Mouse (Mus musculus): ENCODE data around the gene Hcfc2. TPM values are rescaled to one million over a fixed set of nuclear protein-coding genes. Genes with fewer than 3 reads are reported as not detected.
A peak's percentile ranks its signal among the peaks of the same experiment; 100 is the strongest.

Hcfc2 gene
- polyA plus RNA-seq, 1 experiment from 2014 or later, result 42.6 TPM

- WGBS, result 75% methylated on average over 4 of the region's 4 CpGs
- Histone ChIP-seq H3K9ac (replicated peaks; ENCODE audit: low read length) (no peak overlapping the region), H3K27ac (replicated peaks; ENCODE audit: low read depth, low read length) (no peak overlapping the region), H3K4me2 (ENCODE audit: low read length) (no peak overlapping the region), H3K27me3 (ENCODE audit: control insufficient read depth, insufficient read depth, low read length) (no peaks in the 10 kb centered on the region), H3K36me3 (ENCODE audit: control insufficient read depth, insufficient read depth, low read length) (peaks cover 5% of the 10 kb centered on the region; the same call in 1 of the 2 replicates), H3K4me1 (ENCODE audit: control insufficient read depth, insufficient read depth, low read length) (peaks cover 12% of the 10 kb centered on the region), H3K4me3 (replicated peaks; ENCODE audit: low read depth, low read length) (no peak overlapping the region), H3K9me3 (ENCODE audit: control insufficient read depth, low read length) (no peaks in the 10 kb centered on the region)
- DNase-seq, result no peak
- no peak for ATAC-seq (ENCODE audit: low FRiP score, low TSS enrichment)
Measured at GRCm38 (mm10) chr10:82696453-82697079, 606 bp downstream of the Hcfc2 start.

GRCm38 (mm10) chr10:82697305-82697898, 1.4 kb downstream of the Hcfc2 start:
- H3K4me2 ChIP-seq (ENCODE audit: low read length), result no peak overlapping the region
- no peak overlapping the region for H3K27ac ChIP-seq (replicated peaks; ENCODE audit: low read depth, low read length)
- no peak overlapping the region for H3K4me3 ChIP-seq (replicated peaks; ENCODE audit: low read depth, low read length)
- ATAC-seq (ENCODE audit: low FRiP score, low TSS enrichment), result no peak
- peaks cover 12% of the 10 kb centered on the region for H3K4me1 ChIP-seq (ENCODE audit: control insufficient read depth, insufficient read depth, low read length)
- WGBS, result 87% methylated on average over 3 of the region's 3 CpGs
- no peak for DNase-seq
- H3K9ac ChIP-seq (replicated peaks; ENCODE audit: low read length), result no peak overlapping the region
- no peaks in the 10 kb centered on the region for H3K27me3 ChIP-seq (ENCODE audit: control insufficient read depth, insufficient read depth, low read length)
- H3K9me3 ChIP-seq (ENCODE audit: control insufficient read depth, low read length), result no peaks in the 10 kb centered on the region
- peaks cover 8% of the 10 kb centered on the region for H3K36me3 ChIP-seq (ENCODE audit: control insufficient read depth, insufficient read depth, low read length)

- under 1% methylated on average over 42 of the region's 42 CpGs for WGBS
- H3K27me3 ChIP-seq (ENCODE audit: control insufficient read depth, insufficient read depth, low read length), result no peaks in the 10 kb centered on the region
- H3K36me3 ChIP-seq (ENCODE audit: control insufficient read depth, insufficient read depth, low read length), result peaks cover 11% of the 10 kb centered on the region
Measured at GRCm38 (mm10) chr10:82698712-82699261, 2.8 kb downstream of the Hcfc2 start.

GRCm38 (mm10) chr10:82699296-82699941, 3.5 kb downstream of the Hcfc2 start:
- H3K27me3 ChIP-seq (ENCODE audit: control insufficient read depth, insufficient read depth, low read length), result no peaks in the 10 kb centered on the region
- H3K9ac ChIP-seq (replicated peaks; ENCODE audit: low read length), result peak overlapping the region; percentile 86
- peak overlapping the region; percentile 83 for H3K4me2 ChIP-seq (ENCODE audit: low read length)
- peaks cover 14% of the 10 kb centered on the region for H3K36me3 ChIP-seq (ENCODE audit: control insufficient read depth, insufficient read depth, low read length)
- peak overlapping the region; percentile 87 for H3K27ac ChIP-seq (replicated peaks; ENCODE audit: low read depth, low read length)
- peak overlapping the region; percentile 89 for H3K4me3 ChIP-seq (replicated peaks; ENCODE audit: low read depth, low read length)
- ATAC-seq (ENCODE audit: low FRiP score, low TSS enrichment) (peak; percentile 86), DNase-seq (peak; percentile 49)
- peaks cover 12% of the 10 kb centered on the region for H3K4me1 ChIP-seq (ENCODE audit: control insufficient read depth, insufficient read depth, low read length)
- H3K9me3 ChIP-seq (ENCODE audit: control insufficient read depth, low read length), result no peaks in the 10 kb centered on the region
- WGBS, result under 1% methylated on average over 59 of the region's 59 CpGs

More at GRCm38 (mm10) chr10:82698712-82699261, 2.8 kb downstream of the Hcfc2 start:
- Histone ChIP-seq H3K4me1 (ENCODE audit: control insufficient read depth, insufficient read depth, low read length) (peaks cover 12% of the 10 kb centered on the region), H3K4me2 (ENCODE audit: low read length) (peak overlapping the region; percentile 83), H3K27ac (replicated peaks; ENCODE audit: low read depth, low read length) (peak overlapping the region; percentile 87), H3K9me3 (ENCODE audit: control insufficient read depth, low read length) (no peaks in the 10 kb centered on the region), H3K9ac (replicated peaks; ENCODE audit: low read length) (peak overlapping the region; percentile 86), H3K4me3 (replicated peaks; ENCODE audit: low read depth, low read length) (peak overlapping the region; percentile 89)
- DNase-seq (peak; percentile 96), ATAC-seq (ENCODE audit: low FRiP score, low TSS enrichment) (peak; percentile 95)

- no peaks in the 10 kb centered on the region for H3K9me3 ChIP-seq (ENCODE audit: control insufficient read depth, low read length)
- 71% methylated on average over 8 of the region's 8 CpGs for WGBS
- H3K4me1 ChIP-seq (ENCODE audit: control insufficient read depth, insufficient read depth, low read length), result no peaks in the 10 kb centered on the region
- no peaks in the 10 kb centered on the region for H3K27me3 ChIP-seq (ENCODE audit: control insufficient read depth, insufficient read depth, low read length)
- no peak overlapping the region for H3K4me2 ChIP-seq (ENCODE audit: low read length)
- peaks cover 50% of the 10 kb centered on the region for H3K36me3 ChIP-seq (ENCODE audit: control insufficient read depth, insufficient read depth, low read length)
- H3K27ac ChIP-seq (replicated peaks; ENCODE audit: low read depth, low read length), result no peak overlapping the region
- no peak for DNase-seq
- ATAC-seq (ENCODE audit: low FRiP score, low TSS enrichment), result no peak
- H3K4me3 ChIP-seq (replicated peaks; ENCODE audit: low read depth, low read length), result no peak overlapping the region
- no peak overlapping the region for H3K9ac ChIP-seq (replicated peaks; ENCODE audit: low read length)
Measured at GRCm38 (mm10) chr10:82741354-82741753, 45.4 kb downstream of the Hcfc2 start.

- no peaks in the 10 kb centered on the region for H3K27me3 ChIP-seq (ENCODE audit: control insufficient read depth, insufficient read depth, low read length)
- H3K4me2 ChIP-seq (ENCODE audit: low read length), result no peak overlapping the region
- H3K4me1 ChIP-seq (ENCODE audit: control insufficient read depth, insufficient read depth, low read length), result no peaks in the 10 kb centered on the region
- ATAC-seq (ENCODE audit: low FRiP score, low TSS enrichment) (no peak), DNase-seq (no peak)
- H3K27ac ChIP-seq (replicated peaks; ENCODE audit: low read depth, low read length), result no peak overlapping the region
- 93% methylated on average over 4 of the region's 4 CpGs for WGBS
- H3K4me3 ChIP-seq (replicated peaks; ENCODE audit: low read depth, low read length), result no peak overlapping the region
- no peaks in the 10 kb centered on the region for H3K9me3 ChIP-seq (ENCODE audit: control insufficient read depth, low read length)
- H3K36me3 ChIP-seq (ENCODE audit: control insufficient read depth, insufficient read depth, low read length), result peaks cover 55% of the 10 kb centered on the region
- H3K9ac ChIP-seq (replicated peaks; ENCODE audit: low read length), result no peak overlapping the region
Measured at GRCm38 (mm10) chr10:82741876-82742275, 45.9 kb downstream of the Hcfc2 start.

- Histone ChIP-seq H3K4me2 (ENCODE audit: low read length) (no peak overlapping the region), H3K9me3 (ENCODE audit: control insufficient read depth, low read length) (no peaks in the 10 kb centered on the region), H3K27ac (replicated peaks; ENCODE audit: low read depth, low read length) (no peak overlapping the region), H3K4me3 (replicated peaks; ENCODE audit: low read depth, low read length) (no peak overlapping the region), H3K27me3 (ENCODE audit: control insufficient read depth, insufficient read depth, low read length) (no peaks in the 10 kb centered on the region), H3K36me3 (ENCODE audit: control insufficient read depth, insufficient read depth, low read length) (peaks cover 59% of the 10 kb centered on the region), H3K9ac (replicated peaks; ENCODE audit: low read length) (no peak overlapping the region), H3K4me1 (ENCODE audit: control insufficient read depth, insufficient read depth, low read length) (no peaks in the 10 kb centered on the region)
- ATAC-seq (ENCODE audit: low FRiP score, low TSS enrichment) (no peak), DNase-seq (no peak)
- WGBS, result 69% methylated on average over 1 of the region's 1 CpGs
Measured at GRCm38 (mm10) chr10:82742578-82742977, 46.6 kb downstream of the Hcfc2 start.

GRCm38 (mm10) chr10:82744296-82744695, 48.3 kb downstream of the Hcfc2 start:
- Histone ChIP-seq H3K27me3 (ENCODE audit: control insufficient read depth, insufficient read depth, low read length) (no peaks in the 10 kb centered on the region), H3K27ac (replicated peaks; ENCODE audit: low read depth, low read length) (no peak overlapping the region), H3K4me2 (ENCODE audit: low read length) (no peak overlapping the region), H3K36me3 (ENCODE audit: control insufficient read depth, insufficient read depth, low read length) (peaks cover 61% of the 10 kb centered on the region), H3K4me1 (ENCODE audit: control insufficient read depth, insufficient read depth, low read length) (no peaks in the 10 kb centered on the region), H3K4me3 (replicated peaks; ENCODE audit: low read depth, low read length) (no peak overlapping the region), H3K9ac (replicated peaks; ENCODE audit: low read length) (no peak overlapping the region), H3K9me3 (ENCODE audit: control insufficient read depth, low read length) (no peaks in the 10 kb centered on the region)
- 94% methylated on average over 6 of the region's 6 CpGs for WGBS
- ATAC-seq (ENCODE audit: low FRiP score, low TSS enrichment) (no peak), DNase-seq (no peak)
